In genomic region chr8:119676389-119676788, GRCm38 (mm10) we compare ENCODE assay signal across 9 mouse cellular contexts. TPM values are rescaled to one million over a fixed set of nuclear protein-coding genes. Genes with fewer than 3 reads are reported as not detected.
A peak's percentile ranks its signal among the peaks of the same experiment; 100 is the strongest.
DNase-seq lines count a peak whose midpoint lies in the region; ATAC-seq lines count a peak whose summit lies in the region.
"Had no signal": no experiment of that assay in that cellular context is flagged by ENCODE, and none has a peak within 500 bp of the region (broad histone marks: within the 10 kb centered on the region; RNA-seq: fewer than 3 reads in every experiment).

No protein-coding gene starts in this region.

- H3K4me3 ChIP-seq in forebrain, embryonic 15.5 days = no peak overlapping the region
- H3K4me3 ChIP-seq: midbrain, embryonic 12.5 days had no signal

- no peaks in the 10 kb centered on the region for H3K9me3 ChIP-seq in forebrain, embryonic 15.5 days
- H3K9me3 ChIP-seq: midbrain, embryonic 12.5 days had no signal

- no peaks in the 10 kb centered on the region for H3K4me1 ChIP-seq in forebrain, embryonic 15.5 days

- no peak overlapping the region for H3K4me2 ChIP-seq in forebrain, embryonic 15.5 days (replicated peaks)
- H3K4me2 ChIP-seq: midbrain, embryonic 12.5 days had no signal

- H3K36me3 ChIP-seq in forebrain, embryonic 15.5 days = no peaks in the 10 kb centered on the region
- H3K36me3 ChIP-seq: midbrain, embryonic 12.5 days had no signal

- H3K9ac ChIP-seq in forebrain, embryonic 15.5 days (replicated peaks) = no peak overlapping the region
- H3K9ac ChIP-seq: midbrain, embryonic 12.5 days had no signal

- DNase-seq in MN1 (ENCODE audit: low spot score) = peak; percentile 97
- DNase-seq in c-Kit-positive CD71-positive TER-119-positive erythroid progenitor cells, embryonic 14.5 days (ENCODE audit: low spot score) = peak; percentile 73
- peak; percentile 95 for DNase-seq in heart, postnatal 4 days
- DNase-seq in layer of hippocampus, adult 9-11 months = peak; percentile 88
- DNase-seq in lung, postnatal 25 days (ENCODE audit: low spot score) = peak; percentile 92
- DNase-seq in right cerebral cortex, adult 2 months (ENCODE audit: low spot score in 2 of 2) = peak; percentile 94 to 95
- peak; percentile 81 to 84 for DNase-seq in urinary bladder, adult 18-20 months (ENCODE audit: low spot score in 2 of 2)

- H3K27ac ChIP-seq in forebrain, embryonic 15.5 days (replicated peaks) = no peak overlapping the region

- peak; percentile 64; the same call in 1 of the 2 replicates for ATAC-seq in forebrain, embryonic 15.5 days (replicated peaks)

- H3K27me3 ChIP-seq in forebrain, embryonic 15.5 days = no peaks in the 10 kb centered on the region
- H3K27me3 ChIP-seq: midbrain, embryonic 12.5 days had no signal

- 19% methylated on average over 8 of the region's 8 CpGs for WGBS in forebrain, embryonic 15.5 days

RNA-seq across cellular contexts. Expression of gene Wfdc1, which starts 10.2 kb away (rescaled TPM):
- polyA plus RNA-seq in forebrain, embryonic 15.5 days (2015; fragmentation: Nextera tagmentation; extraction: Ambion mirVana) = 2.4 and 2.9 TPM in 2 replicates
- 10 to 100 TPM; 26.3 to 26.8 TPM for total RNA-seq in heart, postnatal 4 days (2021)

RNA-seq across cellular contexts. Expression of gene Atp2c2, which starts 23.4 kb away (rescaled TPM):
- 0.09 TPM in 1 of 2 replicates, not detected in the other for polyA plus RNA-seq in forebrain, embryonic 15.5 days (2015; fragmentation: Nextera tagmentation; extraction: Ambion mirVana)
- not detected for total RNA-seq in heart, postnatal 4 days (2021)

RNA-seq across cellular contexts. Expression of gene Kcng4, which starts 40.9 kb away (rescaled TPM):
- polyA plus RNA-seq in forebrain, embryonic 15.5 days (2015; fragmentation: Nextera tagmentation; extraction: Ambion mirVana) = 0.09 and 0.28 TPM in 2 replicates
- not detected for total RNA-seq in heart, postnatal 4 days (2021)
- polyA plus RNA-seq: midbrain, embryonic 12.5 days had no signal
